Mouse (Mus musculus): ENCODE measurements around the gene Decr2. TPM values are rescaled to one million over a fixed set of nuclear protein-coding genes. Genes with fewer than 3 reads are reported as not detected.

Decr2 gene
- polyA plus RNA-seq, 1 experiment from 2014 or later, result 36.9 TPM

DNA sequence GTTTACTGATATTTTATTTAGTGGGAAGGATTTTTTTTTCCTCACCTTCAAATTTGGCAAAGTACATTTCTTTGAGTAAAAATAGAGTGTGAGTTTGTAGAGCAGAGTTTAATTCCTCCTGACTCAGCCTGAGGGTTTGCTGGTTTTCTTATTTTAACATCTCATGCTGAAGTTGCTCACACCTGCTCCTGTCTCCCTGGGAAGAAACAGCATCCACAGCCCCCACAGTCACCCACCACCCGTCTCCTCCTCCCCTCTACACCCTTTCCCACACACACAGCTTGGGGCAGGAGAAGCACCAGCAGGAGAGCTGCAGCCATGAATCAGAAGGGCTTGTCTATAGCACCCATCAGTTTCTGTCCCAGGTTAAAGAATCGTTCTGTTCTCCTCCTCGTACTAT, 14.9 kb downstream of the Decr2 start:
- 58% methylated on average over 3 of the region's 3 CpGs for WGBS
- Histone ChIP-seq H3K27ac (no peak overlapping the region), H3K4me3 (no peak overlapping the region), H3K4me1 (replicated peaks) (peaks cover under 1% of the 10 kb centered on the region), H3K4me2 (no peak overlapping the region), H3K27me3 (peaks cover 8% of the 10 kb centered on the region; the same call in 1 of the 2 replicates), H3K36me3 (no peaks in the 10 kb centered on the region), H3K9me3 (replicated peaks) (no peaks in the 10 kb centered on the region), H3K9ac (no peak overlapping the region)
- ATAC-seq (replicated peaks; ENCODE audit: insufficient number of reproducible peaks, insufficient read depth, low FRiP score, low read depth), result no peak

- no peak for ATAC-seq (replicated peaks; ENCODE audit: insufficient number of reproducible peaks, insufficient read depth, low FRiP score, low read depth)
- Histone ChIP-seq H3K9me3 (replicated peaks) (no peaks in the 10 kb centered on the region), H3K4me3 (peak overlapping the region; percentile 77), H3K4me1 (replicated peaks) (peaks cover 39% of the 10 kb centered on the region), H3K4me2 (peak overlapping the region; percentile 96), H3K27ac (no peak overlapping the region), H3K9ac (0 out of 2 replicates have a peak overlapping the region, but pooled peaks have one; percentile 75), H3K27me3 (peaks cover 8% of the 10 kb centered on the region; the same call in 1 of the 2 replicates), H3K36me3 (no peaks in the 10 kb centered on the region)
- 22% methylated on average over 6 of the region's 6 CpGs for WGBS
These were observed 20.0 kb downstream of the Decr2 start for GRCm38 (mm10) chr17:26070136-26070535.

DNA sequence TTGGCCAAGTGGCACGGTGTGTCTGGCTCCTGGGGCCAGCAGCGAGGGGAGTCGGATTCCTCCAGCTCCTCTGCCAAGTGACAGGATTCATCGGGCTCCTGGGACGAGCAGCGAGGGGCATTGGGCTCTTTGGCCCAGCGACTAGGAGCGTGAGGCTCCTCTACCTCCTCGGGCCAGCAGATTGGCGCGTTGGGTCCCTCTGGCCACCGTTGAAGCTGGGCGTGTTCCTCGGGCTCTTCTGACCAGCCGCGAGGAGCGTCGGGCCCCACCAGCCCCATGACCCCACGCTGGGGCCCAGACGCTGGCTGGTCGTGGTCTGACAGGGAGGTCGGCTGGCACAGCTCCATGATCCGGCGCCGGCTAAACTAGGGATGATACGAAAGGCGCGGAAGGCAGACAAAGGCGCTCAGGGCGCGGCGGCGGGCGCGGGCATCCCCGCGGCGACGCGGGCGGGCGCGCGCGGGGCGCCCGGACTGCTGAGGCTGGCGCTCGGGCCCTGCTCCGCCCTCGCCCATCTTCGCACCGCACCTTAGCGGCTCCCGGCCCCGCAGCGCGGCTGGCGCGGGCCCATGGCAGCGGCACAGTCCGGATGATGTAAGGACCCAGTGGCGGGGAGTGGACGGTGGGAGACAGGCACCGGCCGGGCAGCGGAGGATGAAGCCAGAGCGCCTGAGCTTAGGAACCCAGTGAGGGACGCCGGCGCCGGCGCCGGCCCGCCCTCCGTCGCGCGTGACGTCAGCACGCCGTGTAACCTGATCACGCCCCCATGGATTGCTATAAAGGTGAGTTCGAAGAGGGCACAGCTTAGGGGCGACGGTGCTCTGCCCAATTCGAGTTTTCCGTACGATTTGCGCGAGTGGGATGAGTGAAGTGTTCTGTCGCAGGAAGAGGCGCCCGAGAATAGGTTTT, 21.1 kb downstream of the Decr2 start, which contains the start of gene Rab11fip3:
Gene Rab11fip3, minus strand, starts transcription at position 725 of the 909 bp plus-strand sequence.
- Histone ChIP-seq H3K27me3 (peaks cover 8% of the 10 kb centered on the region; the same call in 1 of the 2 replicates), H3K9ac (peak within 1 kb of the TSS; percentile 75), H3K36me3 (no peaks in the 10 kb centered on the region), H3K9me3 (replicated peaks) (no peaks in the 10 kb centered on the region), H3K4me2 (peak within 1 kb of the TSS; percentile 96), H3K4me3 (peak within 1 kb of the TSS; percentile 77), H3K4me1 (replicated peaks) (peaks cover 47% of the 10 kb centered on the region), H3K27ac (peak within 1 kb of the TSS; percentile 76)
- peak; percentile 90 for ATAC-seq (replicated peaks; ENCODE audit: insufficient number of reproducible peaks, insufficient read depth, low FRiP score, low read depth)
- under 1% methylated on average over 86 of the region's 94 CpGs for WGBS

GRCm38 (mm10) chr17:26068024-26068830, 21.9 kb downstream of the Decr2 start:
- H3K36me3 ChIP-seq, result no peaks in the 10 kb centered on the region
- H3K4me1 ChIP-seq (replicated peaks), result peaks cover 47% of the 10 kb centered on the region
- H3K4me2 ChIP-seq, result peak overlapping the region; percentile 96
- H3K9me3 ChIP-seq (replicated peaks), result no peaks in the 10 kb centered on the region
- H3K4me3 ChIP-seq, result peak overlapping the region; percentile 77
- peak; percentile 32; the same call in 1 of the 2 replicates for ATAC-seq (replicated peaks; ENCODE audit: insufficient number of reproducible peaks, insufficient read depth, low FRiP score, low read depth)
- 2% methylated on average over 44 of the region's 44 CpGs for WGBS
- peak overlapping the region; percentile 75 for H3K9ac ChIP-seq
- no peak overlapping the region for H3K27ac ChIP-seq
- peaks cover 8% of the 10 kb centered on the region; the same call in 1 of the 2 replicates for H3K27me3 ChIP-seq

- peaks cover 47% of the 10 kb centered on the region for H3K4me1 ChIP-seq (replicated peaks)
- H3K27ac ChIP-seq, result no peak overlapping the region
- ATAC-seq (replicated peaks; ENCODE audit: insufficient number of reproducible peaks, insufficient read depth, low FRiP score, low read depth), result no peak
- 0 out of 2 replicates have a peak overlapping the region, but pooled peaks have one; percentile 75 for H3K9ac ChIP-seq
- peak overlapping the region; percentile 96 for H3K4me2 ChIP-seq
- WGBS, result 87% methylated on average over 7 of the region's 7 CpGs
- H3K36me3 ChIP-seq, result no peaks in the 10 kb centered on the region
- peak overlapping the region; percentile 77; the same call in 1 of the 2 replicates for H3K4me3 ChIP-seq
- H3K9me3 ChIP-seq (replicated peaks), result no peaks in the 10 kb centered on the region
- 0 out of 2 replicates have a peak, but pooled peaks cover 4% of the 10 kb centered on the region for H3K27me3 ChIP-seq
These were observed 23.6 kb downstream of the Decr2 start for GRCm38 (mm10) chr17:26066488-26067020.

- Histone ChIP-seq H3K9ac (no peak overlapping the region), H3K4me2 (no peak overlapping the region), H3K36me3 (no peaks in the 10 kb centered on the region), H3K4me1 (replicated peaks) (peaks cover 44% of the 10 kb centered on the region), H3K4me3 (no peak overlapping the region), H3K27me3 (no peaks in the 10 kb centered on the region), H3K9me3 (replicated peaks) (no peaks in the 10 kb centered on the region), H3K27ac (0 out of 2 replicates have a peak overlapping the region, but pooled peaks have one; percentile 3)
- 52% methylated on average over 6 of the region's 6 CpGs for WGBS
- ATAC-seq (replicated peaks; ENCODE audit: insufficient number of reproducible peaks, insufficient read depth, low FRiP score, low read depth), result no peak
These were observed 25.2 kb downstream of the Decr2 start for GRCm38 (mm10) chr17:26064916-26065315.

- Histone ChIP-seq H3K9me3 (replicated peaks) (no peaks in the 10 kb centered on the region), H3K27me3 (no peaks in the 10 kb centered on the region), H3K36me3 (no peaks in the 10 kb centered on the region), H3K4me2 (no peak overlapping the region), H3K4me1 (replicated peaks) (peaks cover 13% of the 10 kb centered on the region), H3K27ac (no peak overlapping the region), H3K4me3 (no peak overlapping the region), H3K9ac (no peak overlapping the region)
- ATAC-seq (replicated peaks; ENCODE audit: insufficient number of reproducible peaks, insufficient read depth, low FRiP score, low read depth), result no peak
- 74% methylated on average over 9 of the region's 9 CpGs for WGBS
These were observed 32.2 kb downstream of the Decr2 start for GRCm38 (mm10) chr17:26057787-26058567.

DNA sequence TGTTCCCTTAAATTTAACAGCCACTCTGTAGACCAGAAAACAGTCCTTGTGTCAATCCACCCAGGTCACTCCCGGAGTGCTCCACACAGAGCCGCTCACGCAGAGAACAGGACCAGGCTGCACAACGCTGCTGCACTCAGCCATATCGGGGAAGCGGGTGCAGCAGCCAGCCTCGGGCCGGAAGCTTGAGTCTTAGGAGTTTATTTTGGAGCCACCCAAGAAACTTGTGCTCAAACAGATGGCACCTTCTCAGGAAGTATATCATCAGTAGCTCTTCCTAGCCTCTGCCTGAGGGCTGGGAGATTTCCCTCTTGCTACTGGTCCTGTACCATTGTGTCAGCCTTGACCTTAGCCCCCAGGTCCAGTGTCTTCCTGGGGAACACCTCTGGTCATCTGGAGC, 32.9 kb downstream of the Decr2 start:
- no peak for ATAC-seq (replicated peaks; ENCODE audit: insufficient number of reproducible peaks, insufficient read depth, low FRiP score, low read depth)

DNA sequence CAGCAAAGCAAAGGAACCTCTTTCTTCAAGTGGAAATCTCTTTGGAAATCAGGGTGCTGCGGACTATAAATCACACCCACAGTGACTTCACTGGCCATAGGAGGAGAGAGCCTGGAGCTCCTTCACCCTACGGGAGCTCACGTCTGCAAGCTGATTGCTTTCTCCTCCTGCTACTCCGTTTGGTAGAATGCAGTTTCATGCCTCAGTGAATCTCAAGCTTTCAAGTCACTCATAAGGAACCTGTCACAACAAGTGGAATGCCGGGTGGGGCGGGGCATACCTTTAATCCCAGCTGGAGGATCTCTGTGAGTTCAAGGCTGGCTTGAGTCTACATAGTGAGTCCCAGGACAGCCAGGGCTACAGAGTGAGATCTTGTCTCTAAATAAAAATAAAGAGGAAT, 35.0 kb downstream of the Decr2 start:
- no peak overlapping the region for H3K27ac ChIP-seq
- H3K4me3 ChIP-seq, result no peak overlapping the region
- H3K27me3 ChIP-seq, result no peaks in the 10 kb centered on the region
- no peak overlapping the region for H3K4me2 ChIP-seq
- no peak overlapping the region for H3K9ac ChIP-seq
- H3K36me3 ChIP-seq, result no peaks in the 10 kb centered on the region
- H3K9me3 ChIP-seq (replicated peaks), result no peaks in the 10 kb centered on the region
- H3K4me1 ChIP-seq (replicated peaks), result peaks cover 13% of the 10 kb centered on the region
- no peak for ATAC-seq (replicated peaks; ENCODE audit: insufficient number of reproducible peaks, insufficient read depth, low FRiP score, low read depth)
- WGBS, result 65% methylated on average over 6 of the region's 6 CpGs

More for the DNA sequence above, 32.9 kb downstream of the Decr2 start:
- Histone ChIP-seq H3K4me3 (no peak overlapping the region), H3K27me3 (no peaks in the 10 kb centered on the region), H3K4me1 (replicated peaks) (peaks cover 13% of the 10 kb centered on the region), H3K36me3 (no peaks in the 10 kb centered on the region), H3K27ac (no peak overlapping the region), H3K9ac (no peak overlapping the region), H3K9me3 (replicated peaks) (no peaks in the 10 kb centered on the region), H3K4me2 (no peak overlapping the region)
- WGBS, result 89% methylated on average over 8 of the region's 8 CpGs

- H3K9ac ChIP-seq, result no peak overlapping the region
- peaks cover 13% of the 10 kb centered on the region for H3K4me1 ChIP-seq (replicated peaks)
- H3K36me3 ChIP-seq, result no peaks in the 10 kb centered on the region
- no peak for ATAC-seq (replicated peaks; ENCODE audit: insufficient number of reproducible peaks, insufficient read depth, low FRiP score, low read depth)
- no peaks in the 10 kb centered on the region for H3K9me3 ChIP-seq (replicated peaks)
- H3K4me2 ChIP-seq, result peak overlapping the region; percentile 15; the same call in 1 of the 2 replicates
- H3K4me3 ChIP-seq, result no peak overlapping the region
- no peaks in the 10 kb centered on the region for H3K27me3 ChIP-seq
- WGBS, result 44% methylated on average over 17 of the region's 17 CpGs
- H3K27ac ChIP-seq, result peak overlapping the region; percentile 44
These were observed 35.8 kb downstream of the Decr2 start for GRCm38 (mm10) chr17:26054133-26054845.
